In the genomic region with DNA sequence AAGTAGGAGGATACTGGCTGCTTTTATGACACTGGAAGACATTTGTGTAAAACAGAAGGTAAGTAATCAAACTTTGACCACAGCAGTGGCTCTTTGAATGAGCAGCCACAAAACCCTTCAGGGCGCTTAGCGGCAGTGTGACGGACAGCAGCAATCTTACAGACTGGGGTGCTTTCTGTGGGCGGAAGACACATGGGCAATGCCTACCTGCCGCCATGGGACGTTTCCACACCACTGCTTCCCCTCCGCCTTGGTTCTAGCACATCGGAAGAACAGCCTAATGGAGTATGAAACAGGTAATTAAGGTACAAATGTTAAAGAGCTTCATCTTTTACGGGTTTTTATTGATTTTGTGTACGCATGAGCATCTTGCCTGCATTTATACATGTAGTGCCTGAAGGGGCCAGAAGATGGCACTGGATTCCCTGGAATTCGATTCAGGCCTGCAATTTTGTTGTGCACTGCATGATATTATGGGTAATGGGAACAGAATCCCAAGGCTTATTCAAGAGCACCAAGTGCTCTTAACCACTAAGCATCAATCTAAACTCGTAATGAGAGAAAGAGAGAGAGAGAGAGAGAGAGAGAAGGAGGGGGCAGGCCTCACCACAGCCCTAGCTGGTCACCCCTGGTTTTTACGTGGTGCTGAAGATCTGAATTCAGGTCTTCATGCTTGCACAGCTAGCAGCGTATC, we compare ENCODE assay signal across 8 mouse cellular contexts. TPM values are rescaled to one million over a fixed set of nuclear protein-coding genes. Genes with fewer than 3 reads are reported as not detected.
DNase-seq lines count a peak whose midpoint lies in the region; ATAC-seq and TF ChIP-seq lines count a peak whose summit lies in the region.

No protein-coding gene starts in this region.

- H3K4me3 ChIP-seq in liver, postnatal 0 days (ENCODE audit: low read depth, low read length), result no peak overlapping the region
- no peak overlapping the region for H3K4me3 ChIP-seq in lung, postnatal 0 days (ENCODE audit: low read depth, low read length)

- H3K36me3 ChIP-seq in liver, postnatal 0 days (replicated peaks; ENCODE audit: insufficient read depth, low read length), result peaks cover 39% of the 10 kb centered on the region
- H3K36me3 ChIP-seq in lung, postnatal 0 days (ENCODE audit: insufficient read depth, low read length), result peaks cover 8% of the 10 kb centered on the region; the same call in 1 of the 2 replicates

- WGBS in liver, postnatal 0 days (ENCODE audit: insufficient replicate concordance), result 84% methylated on average over 14 of the region's 14 CpGs
- 79% methylated on average over 14 of the region's 14 CpGs for WGBS in lung, postnatal 0 days

- no peak overlapping the region for H3K4me2 ChIP-seq in liver, postnatal 0 days (ENCODE audit: low read depth, low read length)
- H3K4me2 ChIP-seq in lung, postnatal 0 days (replicated peaks; ENCODE audit: low read depth, low read length), result no peak overlapping the region

- no peak for DNase-seq in liver, postnatal 0 days
- DNase-seq in liver (no peak), ZHBTc4 (ENCODE audit: low read depth, low spot score) (peak; percentile 58)
- peak; percentile 69 for DNase-seq in embryo, embryonic 10.5 days (ENCODE audit: low spot score)
- peak; percentile 57 for DNase-seq in induced T-regulatory cell, adult 2 months (ENCODE audit: low read depth)
- peak; percentile 53 for DNase-seq in lung, postnatal 0 days (ENCODE audit: low spot score)
- DNase-seq in right cerebral cortex, postnatal 25 days, result peak; percentile 42

- H3K9me3 ChIP-seq in liver, postnatal 0 days (ENCODE audit: low read length), result no peaks in the 10 kb centered on the region
- H3K9me3 ChIP-seq in lung, postnatal 0 days (ENCODE audit: low read length), result no peaks in the 10 kb centered on the region

- peaks cover 4% of the 10 kb centered on the region for H3K4me1 ChIP-seq in liver, postnatal 0 days (ENCODE audit: insufficient read depth)
- no peaks in the 10 kb centered on the region for H3K4me1 ChIP-seq in lung, postnatal 0 days (ENCODE audit: insufficient read depth, low read depth, low read length)

- TF ChIP-seq EP300 in liver, postnatal 0 days (IDR thresholded peaks at IDR 0.05; ENCODE audit: low read depth), result no peak
- TF ChIP-seq EP300 in lung, postnatal 0 days (IDR thresholded peaks at IDR 0.05), result no peak

- H3K27ac ChIP-seq in liver, postnatal 0 days (ENCODE audit: low read depth), result no peak overlapping the region
- H3K27ac ChIP-seq in lung, postnatal 0 days (ENCODE audit: low read length), result no peak overlapping the region

- TF ChIP-seq CTCF in liver, postnatal 0 days (IDR thresholded peaks at IDR 0.05; ENCODE audit: low read depth), result peak; percentile 67
- TF ChIP-seq CTCF in lung, postnatal 0 days (IDR thresholded peaks at IDR 0.05), result peak; percentile 81

- ATAC-seq in liver, postnatal 0 days, result no peak
- no peak for ATAC-seq in lung, postnatal 0 days
- ATAC-seq in erythroblast, adult 5-6 weeks (replicated peaks; ENCODE audit: low FRiP score, poor library complexity, severe bottlenecking), result no peak

- H3K27me3 ChIP-seq in liver, postnatal 0 days (ENCODE audit: insufficient read depth, low read length), result no peaks in the 10 kb centered on the region
- H3K27me3 ChIP-seq in lung, postnatal 0 days (replicated peaks; ENCODE audit: insufficient read depth, low read length), result no peaks in the 10 kb centered on the region

- no peak overlapping the region for H3K9ac ChIP-seq in liver, postnatal 0 days (replicated peaks)
- no peak overlapping the region for H3K9ac ChIP-seq in lung, postnatal 0 days (replicated peaks; ENCODE audit: low read depth)

RNA-seq across cellular contexts. Expression of gene Ttf2, which starts 5.5 kb away (rescaled TPM):
- 2.6 and 3.3 TPM in 2 replicates for polyA plus RNA-seq in liver, postnatal 0 days (2015; fragmentation: Nextera tagmentation; extraction: Ambion mirVana)
- 3.6 and 4.0 TPM in 2 replicates for polyA plus RNA-seq in lung, postnatal 0 days (2015; fragmentation: Nextera tagmentation; extraction: Ambion mirVana)
- total RNA-seq in erythroblast, adult 5-6 weeks (2015; ENCODE audit: low replicate concordance), result 5.8 and 9.4 TPM in 2 replicates
- 12.4 and 14.2 TPM in 2 replicates for total RNA-seq in erythroblast, adult 5-6 weeks (2017; ENCODE audit: low replicate concordance)

RNA-seq across cellular contexts. Expression of gene Trim45, which starts 42.0 kb away (rescaled TPM):
- polyA plus RNA-seq in liver, postnatal 0 days (2015; fragmentation: Nextera tagmentation; extraction: Ambion mirVana), result 0.59 and 0.67 TPM in 2 replicates
- polyA plus RNA-seq in lung, postnatal 0 days (2015; fragmentation: Nextera tagmentation; extraction: Ambion mirVana), result 2.7 and 2.8 TPM in 2 replicates
- total RNA-seq in erythroblast, adult 5-6 weeks (2015; ENCODE audit: low replicate concordance), result not detected in 2 replicates
- 3.2 and 3.9 TPM in 2 replicates for total RNA-seq in erythroblast, adult 5-6 weeks (2017; ENCODE audit: low replicate concordance)

Comparison
In these comparisons a context has a peak if more than half of its experiments do, and no peak if none do; other contexts are left out.
1. DNase-seq: peak in ZHBTc4 (single experiment), embryo, embryonic 10.5 days (single experiment), induced T-regulatory cell, adult 2 months (single experiment), lung, postnatal 0 days (single experiment) and right cerebral cortex, postnatal 25 days (single experiment); none in liver, postnatal 0 days (single experiment) and liver (single experiment).